ENCODE assay signal across 15 mouse cellular contexts in genomic region chr17:66710568-66710967, GRCm38 (mm10).
A peak's percentile ranks its signal among the peaks of the same experiment; 100 is the strongest.
DNase-seq lines count a peak whose midpoint lies in the region; ATAC-seq and TF ChIP-seq lines count a peak whose summit lies in the region.
"Had no signal": no experiment of that assay in that cellular context is flagged by ENCODE, and none has a peak within 500 bp of the region (broad histone marks: within the 10 kb centered on the region; RNA-seq: fewer than 3 reads in every experiment).

No protein-coding gene starts in this region.

- H3K27me3 ChIP-seq in kidney, embryonic 16.5 days (ENCODE audit: insufficient read depth, low read length): no peaks in the 10 kb centered on the region
- H3K27me3 ChIP-seq in midbrain, embryonic 16.5 days (ENCODE audit: control insufficient read depth, insufficient read depth, low read depth, low read length): no peaks in the 10 kb centered on the region
- no peaks in the 10 kb centered on the region for H3K27me3 ChIP-seq in midbrain, postnatal 0 days (ENCODE audit: insufficient read depth, low read length)
- H3K27me3 ChIP-seq in intestine, embryonic 16.5 days (replicated peaks; ENCODE audit: control insufficient read depth, insufficient read depth, low read length): no peaks in the 10 kb centered on the region
- H3K27me3 ChIP-seq in stomach, embryonic 16.5 days (ENCODE audit: control insufficient read depth, insufficient read depth, low read length): peaks cover 3% of the 10 kb centered on the region; the same call in 1 of the 2 replicates
- H3K27me3 ChIP-seq: Patski had no signal

- H3K4me1 ChIP-seq in kidney, embryonic 16.5 days (ENCODE audit: insufficient read depth, low read length): peaks cover 24% of the 10 kb centered on the region
- peaks cover 3% of the 10 kb centered on the region; the same call in 1 of the 2 replicates for H3K4me1 ChIP-seq in midbrain, embryonic 16.5 days (ENCODE audit: control insufficient read depth, insufficient read depth, low read length)
- no peaks in the 10 kb centered on the region for H3K4me1 ChIP-seq in midbrain, postnatal 0 days (ENCODE audit: insufficient read depth, low read length)
- H3K4me1 ChIP-seq in intestine, embryonic 16.5 days (ENCODE audit: control insufficient read depth, insufficient read depth, low read length): peaks cover 20% of the 10 kb centered on the region
- peaks cover 19% of the 10 kb centered on the region for H3K4me1 ChIP-seq in stomach, embryonic 16.5 days (ENCODE audit: control insufficient read depth, insufficient read depth, low read length)

- H3K36me3 ChIP-seq in kidney, embryonic 16.5 days (ENCODE audit: insufficient read depth, low read length): no peaks in the 10 kb centered on the region
- no peaks in the 10 kb centered on the region for H3K36me3 ChIP-seq in midbrain, embryonic 16.5 days (ENCODE audit: control insufficient read depth, insufficient read depth, low read length)
- H3K36me3 ChIP-seq in midbrain, postnatal 0 days (ENCODE audit: insufficient read depth, low read length): no peaks in the 10 kb centered on the region
- no peaks in the 10 kb centered on the region for H3K36me3 ChIP-seq in intestine, embryonic 16.5 days (ENCODE audit: control insufficient read depth, insufficient read depth, low read length)
- no peaks in the 10 kb centered on the region for H3K36me3 ChIP-seq in stomach, embryonic 16.5 days (ENCODE audit: control insufficient read depth, insufficient read depth, low read length)

- H3K9me3 ChIP-seq in kidney, embryonic 16.5 days (ENCODE audit: low read length): no peaks in the 10 kb centered on the region
- no peaks in the 10 kb centered on the region for H3K9me3 ChIP-seq in midbrain, embryonic 16.5 days (replicated peaks; ENCODE audit: control insufficient read depth, low read length, poor library complexity, severe bottlenecking)
- H3K9me3 ChIP-seq in midbrain, postnatal 0 days (ENCODE audit: low read length): no peaks in the 10 kb centered on the region
- H3K9me3 ChIP-seq in intestine, embryonic 16.5 days (ENCODE audit: control insufficient read depth, low read length): no peaks in the 10 kb centered on the region
- no peaks in the 10 kb centered on the region for H3K9me3 ChIP-seq in stomach, embryonic 16.5 days (replicated peaks; ENCODE audit: control insufficient read depth, low read length)

- ATAC-seq in kidney, embryonic 16.5 days (ENCODE audit: low FRiP score, low TSS enrichment): no peak
- no peak for ATAC-seq in midbrain, embryonic 16.5 days
- no peak for ATAC-seq in midbrain, postnatal 0 days (ENCODE audit: low FRiP score)
- ATAC-seq in intestine, embryonic 16.5 days: no peak
- no peak for ATAC-seq in stomach, embryonic 16.5 days (ENCODE audit: insufficient read depth, low FRiP score)
- ATAC-seq: inflammation-experienced regulatory T-cells, adult 6 months; Patski had no signal

- 44% methylated on average over 4 of the region's 4 CpGs for WGBS in kidney, embryonic 16.5 days
- 38% methylated on average over 4 of the region's 4 CpGs for WGBS in midbrain, embryonic 16.5 days
- WGBS in midbrain, postnatal 0 days: 41% methylated on average over 4 of the region's 4 CpGs
- WGBS in intestine, embryonic 16.5 days: 51% methylated on average over 4 of the region's 4 CpGs
- WGBS in stomach, embryonic 16.5 days: 58% methylated on average over 4 of the region's 4 CpGs

- no peak overlapping the region for H3K4me2 ChIP-seq in kidney, embryonic 16.5 days (replicated peaks; ENCODE audit: low read depth, low read length)
- no peak overlapping the region for H3K4me2 ChIP-seq in midbrain, embryonic 16.5 days (ENCODE audit: low read length)
- no peak overlapping the region for H3K4me2 ChIP-seq in midbrain, postnatal 0 days (ENCODE audit: low read depth, low read length, poor library complexity, severe bottlenecking)
- no peak overlapping the region for H3K4me2 ChIP-seq in intestine, embryonic 16.5 days (ENCODE audit: low read depth, low read length)
- H3K4me2 ChIP-seq in stomach, embryonic 16.5 days (ENCODE audit: low read depth, low read length): no peak overlapping the region

- intact Hi-C loops in left cerebral cortex, adult 2 months (cut with DNase I): no loop called here

- no peak overlapping the region for H3K9ac ChIP-seq in kidney, embryonic 16.5 days (replicated peaks; ENCODE audit: low read length)
- no peak overlapping the region for H3K9ac ChIP-seq in midbrain, embryonic 16.5 days (ENCODE audit: low read depth, low read length)
- no peak overlapping the region for H3K9ac ChIP-seq in midbrain, postnatal 0 days (replicated peaks; ENCODE audit: low read length, poor library complexity, severe bottlenecking)
- no peak overlapping the region; the same call in 1 of the 2 replicates for H3K9ac ChIP-seq in intestine, embryonic 16.5 days (ENCODE audit: low read depth, low read length)
- H3K9ac ChIP-seq in stomach, embryonic 16.5 days (ENCODE audit: low read length): no peak overlapping the region

- no peak overlapping the region for H3K4me3 ChIP-seq in kidney, embryonic 16.5 days (ENCODE audit: low read length)
- H3K4me3 ChIP-seq in midbrain, embryonic 16.5 days (ENCODE audit: low read depth, low read length): no peak overlapping the region
- no peak overlapping the region for H3K4me3 ChIP-seq in midbrain, postnatal 0 days (ENCODE audit: low read depth, low read length)
- H3K4me3 ChIP-seq in intestine, embryonic 16.5 days (ENCODE audit: low read length): no peak overlapping the region
- no peak overlapping the region for H3K4me3 ChIP-seq in stomach, embryonic 16.5 days (replicated peaks; ENCODE audit: low read length)
- H3K4me3 ChIP-seq in left cerebral cortex, adult 2 months: no peak overlapping the region

- TF ChIP-seq CTCF in midbrain, postnatal 0 days (IDR thresholded peaks at IDR 0.05): no peak
- no peak for TF ChIP-seq CTCF in left cerebral cortex, adult 2 months (IDR thresholded peaks at IDR 0.05)

- H3K27ac ChIP-seq in kidney, embryonic 16.5 days (ENCODE audit: low read length): peak overlapping the region; percentile 47
- 0 out of 2 replicates have a peak overlapping the region, but pooled peaks have one; percentile 2 for H3K27ac ChIP-seq in midbrain, embryonic 16.5 days (ENCODE audit: low read length)
- no peak overlapping the region for H3K27ac ChIP-seq in midbrain, postnatal 0 days (ENCODE audit: low read depth, low read length)
- H3K27ac ChIP-seq in intestine, embryonic 16.5 days (ENCODE audit: low read length): peak overlapping the region; percentile 83
- H3K27ac ChIP-seq in stomach, embryonic 16.5 days (ENCODE audit: low read length): peak overlapping the region; percentile 53
- H3K27ac ChIP-seq in left cerebral cortex, adult 2 months: no peak overlapping the region

- DNase-seq in kidney, adult 9 months: no peak
- DNase-seq in midbrain, postnatal 0 days (ENCODE audit: low spot score): no peak
- DNase-seq in left cerebral cortex, adult 2 months (ENCODE audit: extremely low spot score in 1 of 2, low spot score in 2 of 2): no peak
- DNase-seq in adrenal gland, adult 8-10 months: no peak
- DNase-seq: cerebellum, adult 9-10 months; kidney, postnatal 4 days; layer of hippocampus, postnatal 36 days; lung, postnatal 10 days; midbrain, embryonic 14.5 days had no signal

Comparison
In these comparisons a context has a peak if more than half of its experiments do, and no peak if none do; other contexts are left out.
1. H3K27ac ChIP-seq: peak in kidney, embryonic 16.5 days (single experiment), midbrain, embryonic 16.5 days (single experiment), intestine, embryonic 16.5 days (single experiment) and stomach, embryonic 16.5 days (single experiment); none in midbrain, postnatal 0 days (single experiment) and left cerebral cortex, adult 2 months (single experiment).